Mouse (Mus musculus) natural killer cell, adult 2 months (primary cell): ENCODE data around the gene Rnf149.

Experiments
- DNase-seq, 2 experiments: peaks; one replicate each; pipeline ENCODE4 v3.0.0; 2022; ENCODE audit warnings: low spot score in 2 of 2

The Rnf149 gene

DNA sequence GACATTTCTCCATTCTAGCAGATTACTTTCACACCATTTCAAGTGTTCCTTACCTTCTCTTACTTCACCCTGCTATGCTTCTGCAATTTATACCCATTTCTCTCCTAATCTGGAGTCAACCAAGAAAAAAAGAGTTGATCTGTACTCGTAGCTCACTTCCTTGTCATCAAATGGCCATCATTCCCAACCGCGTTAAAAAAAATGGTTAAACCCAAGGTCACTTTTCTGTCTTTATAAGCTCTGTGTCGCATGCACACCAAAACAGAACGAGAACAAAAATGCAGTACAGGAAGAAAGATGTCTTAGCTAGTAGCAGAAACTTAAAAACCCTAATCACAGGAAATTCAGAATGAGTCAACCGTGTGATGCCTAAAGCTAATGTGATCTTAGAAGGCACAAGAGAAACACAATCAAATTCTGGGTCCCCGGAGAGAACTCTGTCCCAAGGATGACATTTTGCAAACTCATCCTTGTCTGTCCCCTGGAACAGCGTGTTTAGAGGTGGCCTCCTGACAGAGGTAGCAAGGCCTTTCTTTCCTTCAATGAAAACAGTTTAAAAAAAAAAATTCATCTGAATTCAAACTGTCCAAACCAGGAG lies 1.3 kb downstream of the Rnf149 start:
- DNase-seq: no peak

DNA sequence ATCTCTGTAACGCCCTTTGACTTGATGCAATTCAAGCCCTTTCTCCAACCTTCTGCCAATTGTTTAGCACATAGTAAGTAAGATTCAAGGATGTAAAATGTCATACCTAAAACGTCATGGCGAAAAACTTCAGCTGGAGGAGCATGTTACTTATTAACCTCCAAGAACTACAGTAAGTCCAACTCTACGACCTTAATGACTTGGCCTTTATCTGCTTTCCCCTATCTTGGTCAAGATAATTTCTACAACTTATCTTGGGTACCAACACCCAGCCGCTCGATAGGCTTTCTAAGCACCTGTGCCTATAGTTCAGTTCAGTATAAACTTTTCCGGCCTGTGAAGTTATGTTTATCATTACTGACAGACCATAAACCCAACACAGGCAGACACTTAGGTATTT lies 3.3 kb downstream of the Rnf149 start:
- DNase-seq: no peak

DNA sequence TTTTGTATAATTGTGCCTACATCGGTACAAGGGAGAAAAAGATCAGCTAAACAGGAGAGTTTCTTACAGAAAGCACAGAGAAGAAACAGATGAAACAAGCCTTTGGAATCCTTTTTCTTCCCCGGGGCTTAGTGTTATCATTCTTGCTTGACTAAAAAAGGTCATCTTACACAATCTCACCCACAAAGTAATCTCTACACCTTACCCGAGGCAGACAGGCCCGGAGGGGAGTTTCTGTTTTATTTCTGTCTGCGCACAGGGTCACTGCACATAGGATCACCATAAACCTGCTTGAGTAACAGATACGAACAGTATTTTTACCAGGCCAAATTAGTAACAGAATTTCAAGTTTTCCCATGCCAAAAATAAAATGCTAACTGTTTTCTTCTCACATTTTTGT lies 5.6 kb downstream of the Rnf149 start:
- peak in 1 of 2 experiments; percentile 37 for DNase-seq

DNA sequence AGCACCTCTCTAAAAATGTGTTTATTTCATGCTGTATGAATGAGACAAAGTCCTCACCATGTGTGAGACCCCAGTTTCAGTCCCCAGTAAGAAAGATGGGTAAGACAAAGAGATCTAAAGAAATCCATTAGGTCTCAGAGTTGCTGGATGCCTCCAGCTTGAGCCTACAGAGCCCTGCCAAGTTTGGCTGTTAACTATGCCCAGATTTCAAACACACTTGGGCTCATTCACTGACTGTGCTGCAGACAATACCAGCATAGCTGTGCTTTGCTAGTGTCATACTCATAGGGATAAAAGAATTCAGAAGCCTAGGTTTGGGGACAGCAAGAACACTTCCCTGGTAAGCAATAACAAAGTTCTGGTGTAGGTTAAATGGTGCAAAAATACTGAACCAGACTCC lies 9.1 kb downstream of the Rnf149 start:
- DNase-seq: no peak

DNA sequence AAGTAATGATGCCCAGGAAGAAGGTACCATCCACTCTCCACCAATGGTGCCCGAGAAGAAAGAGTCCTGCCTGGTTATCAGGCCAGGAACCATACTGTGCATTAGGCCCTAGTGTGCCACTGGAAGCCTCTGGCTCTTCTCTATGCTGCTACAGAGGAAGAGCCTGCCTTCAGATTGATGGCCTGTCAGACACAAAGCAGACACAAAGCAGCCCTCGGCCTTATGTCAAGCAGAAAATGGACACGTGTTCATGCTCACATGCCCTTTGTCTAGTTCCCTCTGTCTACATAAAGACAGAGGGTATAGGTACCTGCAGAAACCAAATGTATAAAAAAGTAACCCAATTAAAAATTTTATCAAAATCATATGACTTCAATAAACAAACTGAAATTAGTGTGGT lies 12.6 kb downstream of the Rnf149 start:
- no peak for DNase-seq

DNA sequence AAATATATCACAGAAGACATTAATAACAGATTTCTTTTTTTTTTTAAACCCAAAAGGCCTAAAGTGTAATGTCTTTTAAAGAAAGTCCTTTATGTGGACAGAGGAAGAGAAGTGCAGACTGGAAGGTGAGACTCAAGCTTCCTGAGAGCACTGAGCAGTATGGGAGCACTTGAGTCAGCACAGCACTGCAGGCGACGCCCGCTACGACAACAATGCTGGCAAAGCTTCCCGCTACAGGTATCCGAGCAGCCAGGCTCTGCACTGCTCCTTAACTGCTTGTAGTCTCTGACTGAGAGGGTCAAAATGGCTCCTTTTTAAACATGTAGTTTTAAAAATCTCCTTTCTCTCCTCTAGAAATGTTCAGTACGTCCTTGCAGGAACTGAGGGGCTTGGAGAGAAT lies 14.0 kb downstream of the Rnf149 start:
- DNase-seq: no peak

DNA sequence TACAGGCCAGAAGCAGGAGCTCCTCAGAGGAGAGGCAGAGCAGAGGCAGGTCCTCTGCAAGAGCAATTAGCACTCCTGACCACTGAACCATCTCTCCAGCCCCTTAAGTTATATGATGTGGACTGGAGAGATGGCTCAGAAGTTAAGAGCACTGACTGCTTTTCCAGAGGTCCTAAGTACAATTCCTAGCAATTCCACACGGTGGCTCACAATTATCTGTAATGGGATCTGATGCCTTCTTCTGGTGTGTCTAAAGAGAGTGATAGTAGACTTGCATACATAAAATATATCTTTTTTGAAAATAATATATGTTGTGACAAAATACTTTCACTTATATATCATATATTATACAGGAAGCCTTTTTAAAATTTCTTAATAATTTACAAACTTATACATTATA lies 15.3 kb downstream of the Rnf149 start:
- DNase-seq: no peak

DNA sequence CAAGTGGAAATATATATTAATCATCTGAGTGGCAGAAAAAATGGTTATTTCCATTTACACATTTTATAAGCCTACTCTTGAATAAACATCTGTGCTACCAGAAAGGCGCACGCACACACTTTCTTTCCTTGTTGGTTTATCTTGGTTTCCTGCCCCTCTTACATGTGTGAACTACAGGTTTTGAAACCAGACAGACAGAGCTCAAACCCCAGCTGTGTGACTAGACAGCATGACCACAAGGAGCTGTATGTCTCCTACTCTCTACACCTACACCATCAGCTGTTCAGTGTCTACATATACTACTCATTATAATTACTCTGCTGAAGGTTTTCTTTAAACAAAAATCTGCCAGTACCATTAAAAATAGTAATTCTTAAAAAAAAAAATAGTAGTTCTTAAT lies 18.2 kb downstream of the Rnf149 start:
- DNase-seq: no peak

DNA sequence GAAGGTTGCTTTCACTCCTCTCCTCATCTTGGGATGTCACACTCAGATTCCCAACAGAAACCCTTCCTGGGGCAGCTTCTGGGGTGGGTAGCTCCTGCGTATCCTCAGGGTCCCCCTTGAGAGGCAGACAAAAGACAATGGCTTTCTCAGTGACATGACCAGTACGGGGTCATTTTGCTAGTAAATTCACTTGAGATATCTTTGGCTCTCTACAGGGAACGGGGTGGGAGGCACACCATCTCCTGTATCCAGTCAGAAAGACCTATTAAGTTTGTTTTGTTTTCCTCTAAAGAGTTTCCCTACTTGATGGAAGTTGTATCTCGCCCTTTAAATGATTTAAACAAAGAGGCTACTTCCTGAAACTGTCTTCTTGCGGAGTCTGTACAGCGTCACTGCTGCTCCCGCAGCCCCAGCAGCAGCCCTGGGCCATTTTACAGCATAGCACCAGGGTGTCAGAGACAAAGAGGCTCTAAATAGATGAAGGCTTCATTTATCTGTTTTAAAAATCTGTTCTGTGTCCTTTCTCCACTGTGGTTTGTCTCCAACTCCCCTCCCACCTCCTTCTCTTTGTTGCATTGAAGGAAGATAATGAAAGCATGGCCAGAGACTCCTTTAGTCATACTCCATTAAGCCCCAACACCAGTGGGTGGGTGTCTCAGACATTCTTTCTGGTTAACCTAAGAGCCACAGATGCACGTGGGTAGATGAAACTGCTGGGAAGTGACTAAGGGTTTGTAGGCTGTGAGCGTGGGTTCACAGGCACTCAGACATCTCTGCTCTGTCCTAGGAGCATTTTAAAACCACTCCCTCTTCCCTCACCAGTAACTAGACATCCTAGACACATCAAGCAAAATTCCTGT lies 21.4 kb downstream of the Rnf149 start:
- DNase-seq: no peak

DNA sequence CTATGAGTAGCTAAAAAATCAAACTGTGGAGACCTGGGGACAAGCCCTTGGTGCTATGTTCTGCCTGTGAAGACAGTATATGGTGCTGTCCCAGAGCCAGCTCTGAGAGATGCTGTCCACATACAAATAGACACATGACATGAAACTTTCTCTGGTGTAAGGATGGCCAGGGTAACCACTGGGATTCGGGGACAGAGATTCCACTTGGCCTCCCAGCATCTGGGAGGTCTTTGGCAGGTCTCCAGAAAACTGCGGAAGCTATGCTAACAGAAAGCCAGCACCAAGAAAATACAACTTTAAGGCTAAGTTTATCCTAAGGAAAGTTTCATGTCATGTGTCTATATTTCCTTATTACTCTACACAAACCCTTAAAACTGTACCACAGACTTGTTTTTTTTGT lies 27.4 kb downstream of the Rnf149 start:
- DNase-seq: no peak

DNA sequence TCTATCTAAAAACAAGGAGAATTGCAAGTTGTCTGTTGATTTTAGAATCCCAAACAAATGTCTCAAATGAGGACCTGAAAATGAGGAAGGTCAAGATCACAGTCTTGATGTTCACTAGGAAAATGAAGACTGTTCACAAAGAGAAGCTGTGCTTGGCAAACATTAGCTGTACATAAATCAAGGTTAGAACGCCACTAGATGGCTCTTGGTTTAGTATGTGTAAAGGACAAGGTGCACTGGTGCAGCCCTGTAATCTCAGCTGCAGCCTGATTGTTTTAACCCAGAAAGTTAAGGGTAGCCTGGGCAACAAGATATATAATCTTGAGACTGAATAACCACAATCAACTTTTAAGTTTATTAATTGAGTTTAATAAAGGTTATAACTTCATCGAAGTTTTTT lies 30.0 kb downstream of the Rnf149 start:
- no peak for DNase-seq

DNA sequence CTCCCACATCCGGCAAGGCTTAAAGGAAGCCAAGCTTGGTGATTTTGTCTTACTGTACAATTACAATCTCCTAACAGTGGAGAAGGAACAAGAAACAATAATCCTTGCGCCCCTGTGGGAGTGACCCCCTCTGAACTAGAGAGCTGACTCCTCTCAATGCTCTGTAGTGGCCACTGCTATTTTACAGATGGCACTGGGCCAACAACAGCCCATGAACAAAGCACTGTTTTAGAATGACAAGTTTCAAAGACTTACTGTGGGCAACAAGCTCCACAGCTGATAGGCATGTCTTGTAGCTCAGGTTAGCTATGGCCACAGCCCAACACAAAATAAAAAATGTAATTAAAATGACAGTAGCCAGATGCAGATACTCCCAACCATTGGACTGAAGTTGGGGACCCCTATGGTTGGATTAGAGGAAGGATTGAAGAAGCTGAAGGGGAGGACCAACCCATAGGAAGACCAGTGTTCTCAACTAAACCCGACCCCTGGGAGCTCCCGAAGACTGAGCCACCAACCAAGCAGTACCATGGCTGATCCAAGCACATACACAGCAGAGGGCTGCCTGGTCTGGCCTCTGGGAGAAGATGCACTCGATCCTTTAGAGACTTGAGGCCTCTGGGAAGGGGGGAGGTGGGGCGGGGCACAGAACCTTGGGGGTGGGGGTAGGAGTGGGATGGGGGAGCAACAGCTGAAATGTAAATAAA lies 30.9 kb downstream of the Rnf149 start:
- no peak for DNase-seq

DNA sequence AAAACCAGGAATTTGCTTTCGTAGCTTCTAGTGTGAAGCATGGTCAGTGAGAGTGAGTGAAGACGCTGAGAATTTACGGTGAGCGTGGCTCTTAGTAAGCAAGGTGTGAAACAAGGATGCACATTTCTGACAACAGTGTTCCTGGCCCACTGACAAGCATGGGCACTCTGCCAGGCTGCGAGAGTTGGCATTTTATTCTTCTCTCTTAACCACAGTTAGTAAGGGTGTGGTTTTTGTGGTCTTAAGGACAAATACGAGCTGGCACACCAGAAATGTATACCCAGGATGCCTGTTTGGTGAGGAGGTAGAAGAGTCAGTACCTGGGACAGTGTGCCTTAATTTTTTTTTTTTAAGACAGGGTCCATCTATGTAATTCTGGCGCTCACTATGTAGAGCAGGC lies 31.6 kb downstream of the Rnf149 start:
- DNase-seq: no peak

DNA sequence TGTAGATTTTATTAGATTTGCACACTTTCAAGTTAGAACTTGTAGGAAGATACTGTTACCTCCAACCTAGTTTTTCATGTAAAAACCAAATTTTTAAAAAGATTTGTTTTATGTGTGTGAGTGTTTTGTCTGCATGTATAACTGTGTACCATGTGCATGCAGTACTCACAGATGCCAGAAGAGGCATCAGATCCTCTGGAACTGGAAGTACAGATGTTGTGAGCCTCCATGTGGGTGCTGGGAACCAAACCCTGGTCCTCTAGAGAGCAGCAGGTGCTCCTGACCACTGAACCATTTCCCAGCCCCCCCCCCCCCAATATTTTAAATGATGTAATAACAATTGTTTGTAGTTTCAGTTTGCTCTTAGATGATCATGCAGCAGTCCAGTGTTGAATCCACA lies 36.6 kb downstream of the Rnf149 start:
- no peak for DNase-seq

DNA sequence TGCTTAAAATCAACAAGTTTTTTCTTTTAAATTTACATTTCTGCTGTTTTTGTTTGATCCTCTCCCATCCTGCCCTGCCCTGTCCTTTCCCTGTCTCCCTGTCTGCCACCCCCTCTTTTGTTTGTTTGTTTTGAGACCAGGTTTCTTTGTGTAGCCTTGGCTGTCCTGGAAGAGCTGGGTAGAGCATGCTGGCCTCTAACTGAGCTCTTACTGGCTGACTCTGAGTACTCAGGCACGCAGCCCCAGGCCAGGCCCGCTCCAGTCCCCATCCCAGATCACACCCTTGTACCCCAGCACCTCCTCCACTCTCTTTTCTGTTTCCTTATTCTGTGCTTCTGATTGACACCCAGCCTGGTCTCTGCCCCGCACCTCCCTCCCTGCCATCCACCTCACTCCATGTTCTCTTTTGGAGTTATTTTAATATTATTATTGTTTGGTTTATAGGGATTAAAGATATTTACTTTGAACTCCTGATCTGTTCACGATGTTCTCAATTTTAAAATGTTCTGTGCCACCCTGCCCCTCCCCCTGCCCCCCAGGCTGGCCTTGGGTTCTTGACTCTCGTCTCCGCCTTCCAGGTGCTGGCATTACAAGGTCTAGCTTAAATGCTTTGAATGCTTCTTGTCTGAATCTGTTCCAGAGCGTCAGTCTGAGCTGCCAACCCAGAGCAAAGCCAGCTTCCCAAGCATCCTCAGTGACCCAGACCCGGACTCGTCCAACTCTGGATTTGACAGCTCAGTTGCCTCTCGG lies 39.4 kb downstream of the Rnf149 start:
- DNase-seq: no peak

DNA sequence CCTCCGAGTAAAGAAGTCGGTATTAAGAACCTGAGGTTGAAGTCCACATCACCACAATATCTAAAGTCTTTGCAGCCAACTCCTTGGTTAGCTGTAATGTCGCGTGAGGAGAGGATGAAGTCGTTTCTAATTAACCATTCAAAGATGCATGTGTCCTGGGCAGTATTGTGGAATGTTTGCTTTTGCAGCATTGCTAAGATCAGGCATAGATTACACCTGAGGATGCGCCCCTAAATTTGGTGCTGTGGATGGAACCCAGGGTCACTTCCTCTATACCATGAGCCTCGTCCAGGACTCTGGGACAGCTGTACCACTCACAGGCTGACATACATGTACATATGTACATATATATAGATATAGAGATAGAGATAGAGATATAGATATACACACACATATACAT lies 40.5 kb downstream of the Rnf149 start:
- no peak for DNase-seq

DNA sequence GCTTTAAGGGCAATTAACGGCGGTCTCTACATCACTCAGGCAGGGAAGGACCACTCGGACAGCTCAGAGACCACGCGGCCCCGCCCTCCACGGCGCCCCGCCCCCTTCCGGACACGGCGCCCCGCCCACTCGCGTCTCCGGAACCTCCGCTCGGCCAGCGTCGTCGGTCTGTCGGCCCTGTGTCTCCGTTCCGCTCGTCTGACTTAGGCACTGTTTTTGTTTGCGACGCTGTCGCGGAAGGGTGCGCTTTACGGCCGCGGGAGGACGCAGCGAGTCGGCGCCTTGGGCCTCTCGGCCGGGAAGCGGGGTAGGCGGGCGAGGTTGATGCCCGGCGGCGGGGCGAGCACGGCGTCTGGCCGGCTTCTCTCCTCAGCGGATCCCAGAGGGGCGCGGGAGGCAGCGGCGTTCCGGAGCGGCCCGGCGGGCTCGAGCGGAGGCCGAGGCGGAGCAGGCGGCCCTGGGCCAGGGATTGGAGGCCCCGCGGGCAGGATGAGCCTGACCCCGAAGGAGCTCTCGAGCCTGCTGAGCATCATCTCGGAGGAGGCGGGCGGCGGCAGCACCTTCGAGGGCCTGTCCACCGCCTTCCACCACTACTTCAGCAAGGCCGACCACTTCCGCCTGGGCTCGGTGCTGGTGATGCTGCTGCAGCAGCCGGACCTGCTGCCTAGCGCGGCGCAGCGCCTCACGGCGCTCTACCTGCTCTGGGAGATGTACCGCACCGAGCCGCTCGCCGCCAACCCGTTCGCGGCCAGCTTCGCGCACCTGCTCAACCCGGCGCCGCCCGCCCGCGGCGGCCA lies 41.5 kb downstream of the Rnf149 start:
- DNase-seq: peak; percentile 91 to 93

DNA sequence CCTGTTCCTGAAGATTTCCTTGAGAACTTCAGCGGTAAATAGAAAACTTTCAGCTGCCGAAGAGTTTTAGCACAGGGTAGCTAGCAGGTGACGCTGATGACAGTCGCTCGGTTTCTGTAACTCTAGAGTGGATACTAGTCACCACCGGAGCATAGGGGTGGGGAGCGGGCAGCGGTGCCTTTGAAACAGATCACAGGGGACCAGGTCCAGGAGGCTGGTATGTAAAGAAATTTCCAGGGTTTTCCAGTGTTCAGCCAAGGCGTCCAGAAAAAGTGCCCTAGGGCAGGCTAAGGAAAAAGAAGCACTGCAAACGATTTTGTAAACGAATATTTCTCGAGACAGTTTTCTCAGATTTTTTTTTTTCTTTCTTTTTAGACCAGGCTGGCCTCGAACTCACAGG lies 42.4 kb downstream of the Rnf149 start, which contains the start of gene Cnot11:
Gene Cnot11 (plus strand): TSS at position 162 of the 400 bp plus-strand sequence.
- no peak for DNase-seq

DNA sequence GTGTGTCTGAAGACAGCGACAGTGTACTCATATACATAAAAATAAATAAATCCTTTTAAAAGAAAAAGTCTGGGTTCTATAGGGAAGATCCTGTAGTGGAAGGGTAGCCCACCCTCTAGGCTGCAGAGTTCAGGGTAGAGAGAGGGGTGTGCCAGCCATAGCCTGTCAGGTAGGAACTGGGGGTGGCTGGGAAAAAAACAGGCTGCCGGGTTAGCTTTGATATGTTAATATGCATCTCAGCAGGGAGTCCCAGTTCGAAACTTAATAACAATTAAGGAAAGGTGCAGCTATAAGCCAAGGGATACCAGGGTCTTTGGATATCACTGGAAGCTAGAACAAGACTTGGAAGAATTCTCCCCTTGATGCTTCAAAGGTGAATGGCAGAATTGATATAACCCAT lies 43.3 kb downstream of the Rnf149 start:
- DNase-seq: no peak

DNA sequence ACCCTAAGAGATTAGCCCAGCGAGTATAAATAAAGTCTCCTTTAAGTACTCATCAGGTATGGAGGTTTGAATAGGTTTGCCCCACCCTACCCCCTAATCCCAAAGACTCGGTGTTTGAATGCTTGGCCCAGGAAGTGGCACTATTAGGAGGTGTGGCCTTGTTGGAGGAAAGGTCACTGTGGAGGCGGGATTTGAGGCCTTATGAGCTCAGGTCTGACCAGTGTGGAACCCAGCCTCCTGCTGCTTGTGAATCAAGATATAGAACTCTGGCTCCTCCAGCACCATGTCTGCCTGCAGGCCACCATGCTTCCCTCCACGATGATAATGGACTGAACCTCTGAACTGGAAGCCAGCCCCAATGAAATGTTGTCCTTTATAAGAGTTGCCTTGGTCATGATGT lies 46.2 kb downstream of the Rnf149 start:
- DNase-seq: no peak

DNA sequence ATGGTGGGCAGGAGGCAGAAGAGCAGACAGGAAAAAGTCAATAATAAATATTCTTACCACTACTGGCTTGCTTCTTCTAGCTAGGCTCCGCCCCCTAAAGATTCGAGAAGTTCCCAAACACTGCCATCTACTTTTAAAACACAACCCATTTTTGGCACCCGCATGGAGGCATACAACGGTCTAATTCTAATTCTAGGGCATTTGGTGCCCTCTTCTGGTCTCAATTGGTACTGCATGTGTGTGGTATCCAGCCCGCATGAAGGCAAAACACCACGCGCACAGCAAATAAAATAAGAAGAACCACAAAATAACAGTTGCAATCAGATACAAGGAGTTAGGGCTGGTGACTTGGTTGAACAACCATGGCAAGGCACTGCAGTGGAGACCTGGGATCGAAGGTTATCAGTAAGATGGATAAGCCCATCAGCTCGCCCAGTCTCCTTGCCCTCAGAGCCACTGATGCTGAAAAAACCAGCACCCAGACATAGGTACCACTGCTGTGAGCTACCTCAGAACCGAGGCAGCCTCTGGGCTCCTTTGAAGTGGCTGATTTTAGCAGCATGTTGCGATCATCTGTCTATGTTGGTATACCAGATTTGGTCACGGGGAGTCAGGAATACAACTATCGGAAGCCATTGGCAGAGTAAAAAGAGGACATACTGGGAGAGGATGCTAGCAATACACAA lies 46.8 kb downstream of the Rnf149 start:
- DNase-seq: peak; percentile 73 to 81
